In the genomic region with DNA sequence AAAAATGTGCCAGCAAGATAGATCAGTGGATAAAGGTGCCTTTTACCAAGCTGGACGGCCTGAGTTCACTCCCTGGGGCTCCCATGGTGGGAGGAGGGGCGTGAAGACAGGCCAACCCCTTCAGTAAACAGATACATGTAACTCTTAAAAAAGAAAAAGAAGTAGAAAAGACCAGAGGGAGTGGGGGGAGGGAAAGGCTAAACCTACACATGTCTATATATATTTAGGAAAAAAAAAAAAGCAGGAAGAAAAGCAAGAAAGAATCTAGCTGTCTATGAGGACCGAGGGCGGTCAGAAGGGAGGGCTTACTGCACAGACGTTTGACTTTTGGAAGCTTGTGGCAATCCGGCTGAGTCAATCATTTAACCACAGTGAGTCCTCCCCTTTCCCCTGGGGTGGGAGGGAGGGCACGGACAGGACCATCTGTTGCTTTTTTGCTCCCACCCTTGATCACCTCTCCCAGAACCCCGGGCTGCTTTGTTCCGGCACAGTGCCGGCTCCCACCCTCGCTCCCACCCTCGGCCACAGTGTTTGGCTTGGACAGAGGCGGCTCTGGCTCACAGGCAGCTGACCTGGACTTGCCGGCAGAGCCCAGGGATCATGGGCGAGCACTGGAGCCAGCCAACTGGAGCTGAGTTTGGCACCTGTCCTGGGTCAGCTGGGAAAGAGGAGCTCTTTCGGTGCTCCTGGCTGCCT, we compare ENCODE assay signal across 8 mouse cellular contexts. TPM values are rescaled to one million over a fixed set of nuclear protein-coding genes. Genes with fewer than 3 reads are reported as not detected.
DNase-seq lines count a peak whose midpoint lies in the region; ATAC-seq and TF ChIP-seq lines count a peak whose summit lies in the region.

No protein-coding gene starts in this region.

- no peaks in the 10 kb centered on the region for H3K27me3 ChIP-seq in forebrain, embryonic 10.5 days (ENCODE audit: poor library complexity, severe bottlenecking)
- H3K27me3 ChIP-seq in heart, embryonic 15.5 days = no peaks in the 10 kb centered on the region
- no peaks in the 10 kb centered on the region for H3K27me3 ChIP-seq in kidney, postnatal 0 days (ENCODE audit: insufficient read depth, low read length)
- no peaks in the 10 kb centered on the region for H3K27me3 ChIP-seq in lung, embryonic 16.5 days (ENCODE audit: control insufficient read depth, insufficient read depth, low read depth, low read length)

- H3K9ac ChIP-seq in heart, embryonic 15.5 days = no peak overlapping the region
- no peak overlapping the region for H3K9ac ChIP-seq in kidney, postnatal 0 days (ENCODE audit: low read depth, low read length)
- H3K9ac ChIP-seq in lung, embryonic 16.5 days (ENCODE audit: low read length) = peak overlapping the region; percentile 17; the same call in 1 of the 2 replicates

- H3K9me3 ChIP-seq in forebrain, embryonic 10.5 days = no peaks in the 10 kb centered on the region
- H3K9me3 ChIP-seq in heart, embryonic 15.5 days (replicated peaks) = no peaks in the 10 kb centered on the region
- H3K9me3 ChIP-seq in kidney, postnatal 0 days (replicated peaks; ENCODE audit: low read length) = no peaks in the 10 kb centered on the region
- H3K9me3 ChIP-seq in lung, embryonic 16.5 days (ENCODE audit: control insufficient read depth, low read length) = no peaks in the 10 kb centered on the region

- peak; percentile 87 for DNase-seq in 3T3-L1 (ENCODE audit: low read depth, low spot score)
- peak; percentile 90 for DNase-seq in brain, adult 2 months (ENCODE audit: low read depth, low spot score)
- peak; percentile 42 for DNase-seq in forebrain, embryonic 10.5 days (ENCODE audit: extremely low spot score, low spot score)
- peak; percentile 90 for DNase-seq in kidney, postnatal 0 days (ENCODE audit: low spot score)
- DNase-seq in ovary, postnatal 14 days (ENCODE audit: low spot score) = peak; percentile 54
- no peak for DNase-seq in frontal cortex, postnatal 14 days (ENCODE audit: low spot score in 2 of 2)

- H3K4me1 ChIP-seq in forebrain, embryonic 10.5 days = peaks cover 70% of the 10 kb centered on the region
- peaks cover 43% of the 10 kb centered on the region for H3K4me1 ChIP-seq in heart, embryonic 15.5 days (replicated peaks)
- peaks cover 46% of the 10 kb centered on the region for H3K4me1 ChIP-seq in kidney, postnatal 0 days (replicated peaks; ENCODE audit: insufficient read depth, low read length)
- peaks cover 39% of the 10 kb centered on the region for H3K4me1 ChIP-seq in lung, embryonic 16.5 days (replicated peaks; ENCODE audit: control insufficient read depth, insufficient read depth, low read length)

- peak overlapping the region; percentile 76 for H3K27ac ChIP-seq in forebrain, embryonic 10.5 days
- peak overlapping the region; percentile 55 for H3K27ac ChIP-seq in heart, embryonic 15.5 days
- peak overlapping the region; percentile 86 for H3K27ac ChIP-seq in kidney, postnatal 0 days
- H3K27ac ChIP-seq in lung, embryonic 16.5 days (ENCODE audit: low read length) = peak overlapping the region; percentile 69

- peak overlapping the region; percentile 43; the same call in 1 of the 2 replicates for H3K4me2 ChIP-seq in heart, embryonic 15.5 days
- peak overlapping the region; percentile 45 for H3K4me2 ChIP-seq in kidney, postnatal 0 days (ENCODE audit: low read length)
- H3K4me2 ChIP-seq in lung, embryonic 16.5 days (ENCODE audit: low read depth, low read length) = peak overlapping the region; percentile 42

- peak overlapping the region; percentile 10; the same call in 1 of the 2 replicates for H3K4me3 ChIP-seq in forebrain, embryonic 10.5 days
- no peak overlapping the region for H3K4me3 ChIP-seq in heart, embryonic 15.5 days
- no peak overlapping the region for H3K4me3 ChIP-seq in kidney, postnatal 0 days (replicated peaks; ENCODE audit: low read depth, low read length)
- peak overlapping the region; percentile 23; the same call in 1 of the 2 replicates for H3K4me3 ChIP-seq in lung, embryonic 16.5 days (ENCODE audit: low read length)

- WGBS in forebrain, embryonic 10.5 days = 26% methylated on average over 16 of the region's 16 CpGs
- WGBS in heart, embryonic 15.5 days = 20% methylated on average over 16 of the region's 16 CpGs
- 14% methylated on average over 16 of the region's 16 CpGs for WGBS in kidney, postnatal 0 days
- 9% methylated on average over 16 of the region's 16 CpGs for whole genome bisulfite sequencing in lung, embryonic 16.5 days

- H3K36me3 ChIP-seq in forebrain, embryonic 10.5 days (replicated peaks) = peaks cover 11% of the 10 kb centered on the region
- H3K36me3 ChIP-seq in heart, embryonic 15.5 days = peaks cover 2% of the 10 kb centered on the region; the same call in 1 of the 2 replicates
- H3K36me3 ChIP-seq in kidney, postnatal 0 days (ENCODE audit: insufficient read depth, low read length) = peaks cover 8% of the 10 kb centered on the region
- peaks cover 5% of the 10 kb centered on the region for H3K36me3 ChIP-seq in lung, embryonic 16.5 days (ENCODE audit: control insufficient read depth, insufficient read depth, low read length)

- 0 out of 2 replicates have a peak, but pooled peaks have one; percentile 24 for ATAC-seq in heart, embryonic 15.5 days (replicated peaks; ENCODE audit: insufficient number of reproducible peaks, insufficient read depth, low FRiP score, low read depth)
- peak; percentile 85 for ATAC-seq in kidney, postnatal 0 days (replicated peaks; ENCODE audit: low FRiP score, low read depth)
- peak; percentile 55 for ATAC-seq in lung, embryonic 16.5 days (ENCODE audit: low read depth)

- no peak for TF ChIP-seq CTCF in kidney, postnatal 0 days (IDR thresholded peaks at IDR 0.05; ENCODE audit: low read depth)

RNA-seq across cellular contexts. Expression of a gene that starts 27.7 kb away (rescaled TPM):
- polyA plus RNA-seq in forebrain, embryonic 10.5 days (2016; fragmentation: Nextera tagmentation; extraction: Ambion mirVana) = 10.7 and 11.7 TPM in 2 replicates
- 12.4 and 16.8 TPM in 2 replicates for polyA plus RNA-seq in heart, embryonic 15.5 days (2015; fragmentation: Nextera tagmentation; extraction: Ambion mirVana)
- 34.6 and 35.4 TPM in 2 replicates for polyA plus RNA-seq in kidney, postnatal 0 days (2015; fragmentation: Nextera tagmentation; extraction: Ambion mirVana)
- 17.8 and 18.0 TPM in 2 replicates for polyA plus RNA-seq in lung, embryonic 16.5 days (2015; fragmentation: Nextera tagmentation; extraction: Ambion mirVana)

RNA-seq across cellular contexts. Expression of a gene that starts 28.1 kb away (rescaled TPM):
- 0.37 and 0.84 TPM in 2 replicates for polyA plus RNA-seq in forebrain, embryonic 10.5 days (2016; fragmentation: Nextera tagmentation; extraction: Ambion mirVana)
- 0.19 and 0.46 TPM in 2 replicates for polyA plus RNA-seq in heart, embryonic 15.5 days (2015; fragmentation: Nextera tagmentation; extraction: Ambion mirVana)
- polyA plus RNA-seq in kidney, postnatal 0 days (2015; fragmentation: Nextera tagmentation; extraction: Ambion mirVana) = 1.1 and 1.4 TPM in 2 replicates
- polyA plus RNA-seq in lung, embryonic 16.5 days (2015; fragmentation: Nextera tagmentation; extraction: Ambion mirVana) = 1.2 and 1.9 TPM in 2 replicates

RNA-seq across cellular contexts. Expression of a gene that starts 49.8 kb away (rescaled TPM):
- 3.7 and 4.4 TPM in 2 replicates for polyA plus RNA-seq in forebrain, embryonic 10.5 days (2016; fragmentation: Nextera tagmentation; extraction: Ambion mirVana)
- 2.7 and 5.0 TPM in 2 replicates for polyA plus RNA-seq in heart, embryonic 15.5 days (2015; fragmentation: Nextera tagmentation; extraction: Ambion mirVana)
- 9.5 and 9.8 TPM in 2 replicates for polyA plus RNA-seq in kidney, postnatal 0 days (2015; fragmentation: Nextera tagmentation; extraction: Ambion mirVana)
- polyA plus RNA-seq in lung, embryonic 16.5 days (2015; fragmentation: Nextera tagmentation; extraction: Ambion mirVana) = 8.5 and 8.6 TPM in 2 replicates

RNA-seq across cellular contexts. Expression of a gene that starts 51.6 kb away (rescaled TPM):
- 16.5 and 17.8 TPM in 2 replicates for polyA plus RNA-seq in forebrain, embryonic 10.5 days (2016; fragmentation: Nextera tagmentation; extraction: Ambion mirVana)
- 11.0 and 12.7 TPM in 2 replicates for polyA plus RNA-seq in heart, embryonic 15.5 days (2015; fragmentation: Nextera tagmentation; extraction: Ambion mirVana)
- 14.3 and 16.3 TPM in 2 replicates for polyA plus RNA-seq in kidney, postnatal 0 days (2015; fragmentation: Nextera tagmentation; extraction: Ambion mirVana)
- 13.8 and 14.0 TPM in 2 replicates for polyA plus RNA-seq in lung, embryonic 16.5 days (2015; fragmentation: Nextera tagmentation; extraction: Ambion mirVana)

RNA-seq across cellular contexts. Expression of a gene that starts 51.8 kb away (rescaled TPM):
- 63.3 and 64.1 TPM in 2 replicates for polyA plus RNA-seq in forebrain, embryonic 10.5 days (2016; fragmentation: Nextera tagmentation; extraction: Ambion mirVana)
- 23.4 and 32.9 TPM in 2 replicates for polyA plus RNA-seq in heart, embryonic 15.5 days (2015; fragmentation: Nextera tagmentation; extraction: Ambion mirVana)
- 34.8 and 38.6 TPM in 2 replicates for polyA plus RNA-seq in kidney, postnatal 0 days (2015; fragmentation: Nextera tagmentation; extraction: Ambion mirVana)
- polyA plus RNA-seq in lung, embryonic 16.5 days (2015; fragmentation: Nextera tagmentation; extraction: Ambion mirVana) = 36.8 and 37.8 TPM in 2 replicates

Comparison
In these comparisons a context has a peak if more than half of its experiments do, and no peak if none do; other contexts are left out.
1. DNase-seq: peak in 3T3-L1 (single experiment), brain, adult 2 months (single experiment), forebrain, embryonic 10.5 days (single experiment), kidney, postnatal 0 days (single experiment) and ovary, postnatal 14 days (single experiment); none in frontal cortex, postnatal 14 days (0 of 2).
2. H3K4me3 ChIP-seq: peak in forebrain, embryonic 10.5 days (single experiment) and lung, embryonic 16.5 days (single experiment); none in heart, embryonic 15.5 days (single experiment) and kidney, postnatal 0 days (single experiment).
3. ATAC-seq: peak in every context shown above with its lines; median percentile 85 in kidney, postnatal 0 days; 55 in lung, embryonic 16.5 days; 24 in heart, embryonic 15.5 days.
4. Peak in every context shown above with its lines, with median percentiles within 50 percentile points of each other: H3K27ac ChIP-seq and H3K4me2 ChIP-seq.